Mouse (Mus musculus) liver, adult 2 months (tissue): ENCODE results near the gene Casq2. TPM values are rescaled to one million over a fixed set of nuclear protein-coding genes. Genes with fewer than 3 reads are reported as not detected.
"Not testable (repeated sequence)": the region's sequence is repeated elsewhere in the genome, so short reads cannot be mapped to it uniquely, and the experiment has no call there.

Experiments used
- DNase-seq: peaks from one replicate; pipeline ENCODE4 v3.0.0-alpha.2; 2011; ENCODE audit warnings: low read depth, low spot score; ENCODE audit errors: extremely low read depth
- H3K27ac ChIP-seq: fragments of 200-500 bp; replicated peaks from 2 replicates; pipeline ENCODE4 v1.5.1; 2012; ENCODE audit warnings: low read depth, mild to moderate bottlenecking, control low read depth, inconsistent platforms, low read length; ENCODE audit not compliant: insufficient read depth
- H3K27me3 ChIP-seq: fragments of 200-500 bp; 2 replicates; pipeline ENCODE4 v1.6.1; 2012; ENCODE audit warnings: mild to moderate bottlenecking, moderate library complexity, low read length, inconsistent platforms; ENCODE audit not compliant: control insufficient read depth, insufficient read depth
- H3K36me3 ChIP-seq: fragments of 200-500 bp; 2 replicates; pipeline ENCODE4 v1.6.1; 2012; ENCODE audit warnings: low read length, inconsistent platforms; ENCODE audit not compliant: control insufficient read depth, insufficient read depth
- H3K4me1 ChIP-seq: fragments of 200-500 bp; 2 replicates; pipeline ENCODE4 v1.6.1; 2011; ENCODE audit warnings: low read length; ENCODE audit not compliant: control insufficient read depth, insufficient read depth
- H3K4me3 ChIP-seq: fragments of 200-500 bp; 2 replicates; pipeline ENCODE4 v1.5.1; 2011; ENCODE audit warnings: low read depth, mild to moderate bottlenecking, control low read depth, low read length, moderate library complexity; ENCODE audit not compliant: insufficient read depth
- H3K79me2 ChIP-seq: fragments of 200-500 bp; 2 replicates; pipeline ENCODE4 v1.6.1; 2012; ENCODE audit warnings: inconsistent platforms, mild to moderate bottlenecking, low read length, moderate library complexity; ENCODE audit not compliant: control insufficient read depth, insufficient read depth
- H3K9ac ChIP-seq: fragments of 200-500 bp; 2 replicates; pipeline ENCODE4 v1.6.1; 2012; ENCODE audit warnings: low read depth, mild to moderate bottlenecking, control low read depth, inconsistent platforms, low read length
- CTCF ChIP-seq: fragments of 200-500 bp; IDR thresholded peaks from 2 replicates; pipeline ENCODE4 v1.5.1; 2011; ENCODE audit warnings: low read depth, low read length, control low read depth
- POLR2A ChIP-seq: fragments of 200-500 bp; IDR thresholded peaks from 2 replicates; pipeline ENCODE4 v1.6.1; 2011; ENCODE audit warnings: low read length, control low read depth; ENCODE audit not compliant: insufficient read depth; ENCODE audit errors: extremely low read depth
- whole genome bisulfite sequencing: fragments of 180-500 bp; shearing (Covaris S2); methylation state at CpG from one replicate; pipeline ENCODE4 v1.1.7; 2018; 5-methylcytosine and 5-hydroxymethylcytosine counted together
- polyA plus RNA-seq: library from polyadenylated mRNA; depleted of rRNA; stranded (reverse); fragments of >200 nt; gene quantifications from 2 replicates; pipeline ENCODE4 v1.2.3, GENCODE M21; 2012
- total RNA-seq: library from RNA; depleted of rRNA; stranded (reverse); fragments of >200 nt; gene quantifications from 2 replicates; pipeline ENCODE4 v1.2.3, GENCODE M21; 2014

Gene Casq2
- total and polyA plus RNA-seq, 2 experiments, result 0.65 TPM; not detected in 1

- TF ChIP-seq POLR2A (no peak), CTCF (no peak)
- no peak overlapping the region for H3K4me3 ChIP-seq
- no peak for DNase-seq
- no peaks in the 10 kb centered on the region for H3K79me2 ChIP-seq
- H3K9ac ChIP-seq, result no peak overlapping the region
- H3K27ac ChIP-seq, result no peak overlapping the region
- no peaks in the 10 kb centered on the region for H3K27me3 ChIP-seq
- peaks cover 11% of the 10 kb centered on the region for H3K36me3 ChIP-seq
- 88% methylated on average over 7 of the region's 7 CpGs for WGBS
- no peaks in the 10 kb centered on the region for H3K4me1 ChIP-seq
Observed at GRCm38 (mm10) chr3:102156737-102157136, 70.5 kb downstream of the Casq2 start.

DNA sequence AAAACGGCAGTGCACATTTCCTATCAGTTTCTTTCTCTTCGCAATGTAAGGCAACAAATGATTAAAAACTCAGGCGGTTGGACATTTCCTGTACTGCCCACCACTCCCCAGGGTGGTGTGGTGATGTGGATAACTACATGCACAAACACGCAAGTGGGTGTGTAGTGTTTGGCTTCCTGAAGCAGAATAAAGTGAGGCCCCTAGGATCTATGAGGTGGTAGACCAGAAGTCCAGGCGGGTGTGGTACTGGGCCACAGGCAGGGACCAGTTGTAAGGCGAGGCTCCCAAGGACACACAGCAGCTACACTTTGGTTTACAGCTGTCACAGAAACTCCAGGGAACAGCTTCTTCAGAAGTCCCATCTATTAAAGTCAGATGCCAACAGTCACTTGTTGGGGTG is 71.4 kb downstream of the Casq2 start:
- Histone ChIP-seq H3K27ac (no peak overlapping the region), H3K36me3 (peaks cover 11% of the 10 kb centered on the region), H3K27me3 (no peaks in the 10 kb centered on the region), H3K9ac (no peak overlapping the region), H3K79me2 (no peaks in the 10 kb centered on the region), H3K4me3 (no peak overlapping the region), H3K4me1 (no peaks in the 10 kb centered on the region)
- DNase-seq, result no peak
- TF ChIP-seq POLR2A, result no peak
- no peak for TF ChIP-seq CTCF
- 92% methylated on average over 6 of the region's 6 CpGs for WGBS

GRCm38 (mm10) chr3:102158759-102159422 is 72.7 kb downstream of the Casq2 start:
- Histone ChIP-seq H3K27ac (no peak overlapping the region), H3K79me2 (no peaks in the 10 kb centered on the region), H3K4me3 (no peak overlapping the region), H3K27me3 (no peaks in the 10 kb centered on the region), H3K4me1 (no peaks in the 10 kb centered on the region), H3K9ac (no peak overlapping the region), H3K36me3 (peaks cover 11% of the 10 kb centered on the region)
- WGBS, result 80% methylated on average over 14 of the region's 14 CpGs
- TF ChIP-seq CTCF (no peak), POLR2A (no peak)
- DNase-seq, result no peak

- Histone ChIP-seq H3K27me3 (no peaks in the 10 kb centered on the region), H3K36me3 (peaks cover 11% of the 10 kb centered on the region), H3K4me3 (no peak overlapping the region), H3K4me1 (no peaks in the 10 kb centered on the region), H3K27ac (no peak overlapping the region), H3K9ac (no peak overlapping the region), H3K79me2 (no peaks in the 10 kb centered on the region)
- DNase-seq, result peak; percentile 2
- WGBS, result 77% methylated on average over 14 of the region's 14 CpGs
- TF ChIP-seq POLR2A, result no peak
- TF ChIP-seq CTCF, result no peak
Observed at GRCm38 (mm10) chr3:102159423-102160325, 73.5 kb downstream of the Casq2 start.

DNA sequence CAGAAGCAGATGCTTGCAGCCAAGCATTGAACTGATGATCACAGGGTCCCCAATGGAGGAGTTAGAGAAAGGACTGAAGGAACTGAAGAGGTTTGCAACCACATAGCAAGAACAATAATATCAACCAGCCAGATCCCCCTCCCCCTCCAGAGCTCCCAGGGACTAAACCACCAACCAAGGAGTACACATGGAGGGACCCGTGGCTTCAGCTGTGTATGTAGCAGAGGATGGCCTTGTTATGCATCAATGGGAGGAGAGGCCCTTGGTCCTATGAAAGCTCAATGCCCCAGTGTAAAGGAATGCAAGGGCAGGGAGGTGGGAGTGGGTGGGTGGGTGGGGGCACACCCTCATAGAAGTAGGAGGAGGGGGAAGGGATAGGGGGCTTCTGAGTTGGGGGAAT is 77.6 kb downstream of the Casq2 start:
- not testable (repeated sequence) for H3K79me2 ChIP-seq, H3K9ac ChIP-seq, H3K4me1 ChIP-seq, H3K36me3 ChIP-seq, H3K27ac ChIP-seq, H3K27me3 ChIP-seq, H3K4me3 ChIP-seq, DNase-seq
- WGBS, result 90% methylated on average over 1 of the region's 1 CpGs

DNA sequence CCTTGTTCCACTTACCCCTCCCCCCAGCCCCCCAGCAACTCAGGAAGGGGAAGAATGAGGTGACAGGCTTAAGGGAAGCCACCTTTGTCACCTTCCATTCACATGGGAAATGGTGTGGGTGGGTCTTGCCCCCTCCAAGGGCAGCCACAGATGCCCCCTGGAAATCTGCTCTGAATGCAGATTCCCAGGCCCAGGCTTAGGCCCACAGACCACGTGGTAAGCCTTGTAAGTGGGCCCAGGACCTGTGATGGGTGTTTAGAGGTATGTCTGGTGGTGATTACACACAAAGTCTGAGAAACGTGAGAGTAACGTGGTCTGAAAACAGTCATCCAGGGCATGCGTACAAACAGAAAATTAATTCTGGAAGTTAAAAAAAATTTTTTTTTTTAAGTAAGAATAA is 78.7 kb downstream of the Casq2 start:
- 75% methylated on average over 4 of the region's 4 CpGs for WGBS
- no peak for DNase-seq

More for the DNA sequence above, 78.7 kb downstream of the Casq2 start:
- no peak overlapping the region for H3K27ac ChIP-seq
- H3K9ac ChIP-seq, result no peak overlapping the region
- H3K4me1 ChIP-seq, result no peaks in the 10 kb centered on the region
- no peak overlapping the region for H3K4me3 ChIP-seq
- H3K36me3 ChIP-seq, result peaks cover under 1% of the 10 kb centered on the region
- H3K79me2 ChIP-seq, result no peaks in the 10 kb centered on the region
- H3K27me3 ChIP-seq, result no peaks in the 10 kb centered on the region
- no peak for TF ChIP-seq CTCF
- no peak for TF ChIP-seq POLR2A
